Mouse (Mus musculus): ENCODE measurements around the gene Slc35e4.
"Not testable (repeated sequence)": the region's sequence is repeated elsewhere in the genome, so short reads cannot be mapped to it uniquely, and the experiment has no call there.

Slc35e4 gene

DNA sequence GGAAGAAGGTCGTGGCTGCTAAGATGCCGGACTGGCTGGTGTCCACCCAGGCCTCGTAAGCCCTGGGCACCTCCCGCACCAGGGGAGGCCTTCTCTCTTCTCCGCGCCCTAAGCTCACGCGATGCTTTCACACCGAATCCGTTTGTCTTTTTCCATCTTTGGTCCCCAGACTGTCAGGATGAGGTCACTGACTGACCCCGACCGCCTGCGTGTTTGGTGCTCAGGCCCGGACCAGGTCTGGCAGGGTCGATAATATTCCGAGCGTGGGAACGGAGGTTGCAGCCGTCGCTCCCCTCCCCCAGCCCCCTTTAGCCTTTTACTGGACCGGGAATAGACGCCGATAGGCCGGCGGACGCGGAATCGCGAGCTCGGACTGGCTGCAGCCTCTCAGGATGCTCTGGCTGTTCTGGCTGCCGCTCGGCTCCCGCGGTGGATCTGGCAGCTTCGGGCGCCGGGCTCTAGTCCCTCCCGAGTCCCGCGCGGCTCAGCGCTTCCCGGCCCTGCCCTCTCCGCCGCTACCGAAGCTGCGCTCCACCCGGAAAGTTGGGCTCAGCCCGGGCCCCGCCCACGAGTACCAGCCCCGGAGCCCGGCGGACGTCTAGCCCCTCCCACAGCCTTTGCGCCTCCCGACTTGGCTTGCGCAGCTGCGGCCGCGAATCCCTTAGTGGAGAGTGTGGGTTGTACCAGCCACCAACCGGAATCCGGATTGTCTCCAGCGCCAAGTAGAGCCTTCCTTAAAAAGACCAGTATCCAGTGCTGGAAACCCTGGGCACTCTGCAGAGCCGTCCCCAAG lies 952 bp downstream of the Slc35e4 start:
- peak; percentile 83 to 85 for DNase-seq

DNA sequence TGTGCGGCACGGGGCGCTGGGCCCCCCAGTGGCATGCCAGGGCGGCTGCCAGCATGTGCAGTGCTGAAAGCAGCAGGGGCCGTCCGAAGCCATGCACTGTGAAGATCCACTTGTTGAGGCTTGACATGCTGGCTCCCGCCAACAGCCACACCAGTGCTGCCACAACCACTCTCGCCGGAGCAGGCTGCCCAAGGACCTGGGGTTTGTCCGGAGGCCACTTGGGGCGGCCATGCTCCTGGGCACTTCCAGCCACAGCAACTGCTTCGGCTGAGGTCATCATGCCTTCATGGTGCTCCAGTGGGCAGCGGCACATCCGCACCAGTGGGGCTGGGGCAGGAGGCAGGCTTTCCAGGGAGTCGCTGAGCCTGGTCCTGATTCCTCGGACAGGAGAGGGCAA lies 1.6 kb downstream of the Slc35e4 start:
- peak in 1 of 2 experiments; percentile 19 for DNase-seq

DNA sequence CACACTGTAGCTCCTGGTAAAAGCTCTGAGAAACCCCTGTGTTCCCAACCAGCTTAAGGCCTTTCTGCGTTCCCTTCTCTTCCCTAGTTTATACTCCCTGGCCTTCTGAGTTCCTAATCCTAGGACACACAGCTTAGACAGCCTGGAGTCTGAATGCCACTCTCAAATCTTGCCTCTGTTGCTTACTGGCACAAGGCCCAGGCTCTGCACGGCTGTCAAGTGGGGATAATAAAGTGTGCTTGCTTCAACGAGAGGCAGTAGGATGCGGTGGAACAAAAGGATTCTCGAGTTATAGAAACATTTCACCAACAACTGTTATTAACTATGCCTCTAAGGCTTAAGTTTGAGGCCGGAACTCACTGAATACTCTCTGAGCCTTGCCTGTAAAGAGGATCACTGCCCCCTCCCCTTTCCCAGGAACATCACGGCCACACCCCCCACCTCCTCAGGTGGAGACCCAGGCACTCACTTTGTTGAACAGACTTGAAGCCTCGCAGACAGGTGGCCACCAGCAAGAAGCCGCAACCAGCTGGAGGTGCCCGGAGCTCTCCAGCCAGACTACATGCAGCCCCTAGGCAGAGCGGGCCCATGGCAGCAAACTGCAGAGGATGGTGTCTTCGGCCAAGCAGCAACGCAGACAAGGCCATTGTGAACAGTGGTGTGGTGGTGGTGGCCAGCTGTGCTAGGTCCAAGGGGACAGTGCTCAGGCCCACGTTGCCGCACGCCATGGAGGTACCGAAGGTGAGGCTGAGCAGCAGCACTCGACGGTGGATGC lies 2.2 kb downstream of the Slc35e4 start:
- no peak for DNase-seq

DNA sequence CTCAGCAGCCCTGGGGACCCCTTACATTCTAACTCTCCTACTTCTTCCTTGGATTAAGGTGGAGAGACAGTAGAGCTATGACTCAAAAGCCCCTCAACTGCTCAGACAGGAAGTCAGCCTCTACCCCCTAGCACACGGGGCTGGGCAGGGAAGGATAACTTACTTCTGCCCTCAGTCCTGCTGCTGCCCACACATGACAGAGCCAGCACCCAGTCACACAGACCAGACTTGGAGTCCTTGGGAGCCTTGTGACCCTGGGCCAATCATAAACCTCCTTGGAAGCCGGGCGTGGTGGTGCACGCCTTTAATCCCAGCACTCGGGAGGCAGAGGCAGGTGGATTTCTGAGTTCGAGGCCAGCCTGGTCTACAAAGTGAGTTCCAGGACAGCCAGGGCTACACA lies 3.0 kb downstream of the Slc35e4 start:
- not testable (repeated sequence) for DNase-seq

DNA sequence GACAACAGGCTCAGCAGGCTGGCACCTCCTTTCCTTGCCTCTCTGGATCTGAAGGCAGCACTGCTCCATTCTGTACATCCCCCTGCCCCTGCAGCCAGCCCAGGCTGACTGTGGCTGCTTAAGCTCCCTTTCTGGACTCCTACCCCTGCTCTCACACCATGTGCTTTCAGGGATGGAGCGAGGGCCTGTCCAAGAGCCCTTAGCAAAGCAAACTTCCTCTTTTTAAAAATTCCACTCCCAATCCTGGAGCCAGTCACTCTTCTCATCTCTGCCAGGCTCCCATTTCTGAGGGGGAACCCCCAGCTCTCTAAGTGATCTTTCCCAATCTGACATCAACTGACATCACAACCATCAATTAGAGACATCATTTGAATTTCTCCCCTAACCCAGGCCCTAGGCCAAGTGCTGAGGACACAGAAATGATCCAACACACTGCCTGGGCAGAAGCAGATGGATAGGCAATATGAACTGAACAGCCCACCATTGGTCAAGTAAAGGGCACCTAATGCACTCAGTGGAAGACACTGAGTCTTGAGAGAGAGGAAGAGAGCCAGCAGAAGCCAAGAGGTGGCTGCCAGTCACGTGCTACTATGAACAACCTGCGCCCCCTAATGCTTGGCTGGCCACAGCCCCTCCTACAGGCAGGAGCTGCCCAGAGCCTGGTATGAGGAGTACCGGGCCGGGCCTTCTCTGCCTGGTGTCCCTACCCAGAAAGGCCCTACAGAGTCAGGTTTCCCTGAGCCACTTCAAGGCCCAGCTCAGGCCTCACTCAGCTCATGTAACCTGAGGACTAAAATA lies 3.8 kb downstream of the Slc35e4 start:
- DNase-seq = no peak

DNA sequence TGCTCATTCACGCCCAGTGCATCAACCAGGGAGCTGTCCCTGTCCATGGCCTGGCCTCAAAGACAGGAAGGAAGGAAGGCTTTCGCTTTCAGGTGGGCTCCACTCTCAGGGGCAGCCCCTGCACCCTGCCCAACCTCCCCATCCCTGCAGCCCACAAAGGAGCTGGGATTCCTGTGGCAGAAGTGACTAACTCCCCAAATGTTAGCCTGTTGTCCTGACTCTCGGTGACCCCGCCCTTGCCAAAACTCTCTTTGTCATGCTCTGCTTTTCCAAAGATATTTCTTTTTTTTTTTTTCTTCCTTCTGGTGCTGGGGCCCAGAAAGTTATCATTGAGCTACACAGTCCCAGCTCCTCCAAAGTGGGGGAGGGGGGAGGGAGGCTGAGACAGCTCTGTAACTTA lies 5.2 kb downstream of the Slc35e4 start:
- DNase-seq = no peak

DNA sequence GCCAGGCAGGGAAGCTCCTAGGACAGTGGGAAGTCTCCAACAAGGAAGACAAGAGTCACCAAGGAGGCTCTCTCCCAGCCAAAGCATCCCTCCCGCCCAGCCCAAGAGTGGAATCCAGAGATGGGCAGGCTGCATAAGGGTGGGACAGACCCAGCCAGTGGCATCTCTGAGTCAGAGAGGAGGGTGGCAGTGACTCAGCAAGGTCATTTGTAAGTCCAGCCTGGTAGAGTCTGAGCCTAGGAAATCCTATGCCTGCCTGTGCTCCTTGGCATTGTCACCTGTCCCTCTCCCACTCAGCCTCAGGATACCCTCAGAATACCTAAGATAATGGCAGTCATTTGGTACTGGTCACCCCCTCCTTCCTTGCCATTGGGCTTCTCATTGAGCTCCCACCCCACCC lies 9.0 kb downstream of the Slc35e4 start:
- no peak for DNase-seq

DNA sequence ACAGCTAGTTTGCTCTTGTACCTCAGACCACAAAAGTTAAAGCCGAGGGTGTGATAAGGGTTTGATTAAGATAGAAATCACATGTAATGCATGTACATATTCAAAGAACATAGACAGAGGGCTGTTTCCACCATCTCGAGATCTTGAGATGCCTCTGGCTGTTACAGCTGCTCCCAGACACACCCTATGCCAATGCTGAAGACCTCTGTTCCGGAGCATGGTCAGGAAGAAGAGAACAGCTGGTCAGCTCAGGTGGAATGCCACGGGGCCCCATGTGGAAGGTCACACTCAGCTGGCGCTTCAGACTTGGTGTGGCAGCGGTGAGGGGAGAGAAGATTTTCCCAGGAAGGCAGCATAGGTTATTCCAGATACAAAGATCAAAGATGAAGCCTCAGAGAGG lies 9.8 kb downstream of the Slc35e4 start:
- no peak for DNase-seq

DNA sequence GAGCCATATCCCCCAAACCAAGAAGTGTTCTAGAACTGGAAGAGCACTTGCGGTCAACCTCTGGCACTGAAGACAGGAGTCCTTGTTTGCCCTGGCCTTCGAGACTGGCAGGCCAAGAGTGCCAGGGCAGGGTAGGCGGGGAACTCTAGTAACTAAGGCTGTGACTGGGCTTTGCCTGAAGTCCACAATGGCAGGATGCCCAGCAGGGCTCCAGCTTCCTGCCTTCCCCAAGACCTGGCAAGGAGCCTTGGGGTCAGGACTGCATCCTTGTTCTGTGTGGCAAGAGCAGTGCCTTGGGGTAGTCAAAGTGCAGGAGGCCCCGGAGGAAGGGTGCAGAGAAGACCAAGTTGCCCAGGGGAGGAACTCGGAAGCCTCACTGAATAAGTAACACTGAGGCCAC lies 11.4 kb downstream of the Slc35e4 start:
- no peak for DNase-seq

DNA sequence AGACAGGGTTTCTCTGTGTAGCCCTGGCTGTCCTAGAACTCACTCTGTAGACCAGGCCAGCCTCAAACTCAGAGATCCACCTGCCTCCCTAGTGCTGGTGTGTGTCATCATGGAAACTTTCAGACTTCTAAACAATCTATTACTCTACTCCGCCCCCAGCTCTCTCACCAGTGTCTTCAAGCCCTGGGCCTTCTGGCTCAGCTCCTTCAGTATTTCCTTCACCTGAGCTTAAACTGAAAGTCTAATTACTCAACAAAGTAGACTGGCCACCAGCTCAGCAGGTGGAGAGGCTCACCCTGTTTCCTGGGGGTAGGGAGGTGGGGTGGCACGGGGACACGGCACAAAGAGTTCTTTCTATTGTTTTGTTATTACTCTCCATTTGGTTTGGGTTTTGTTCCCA lies 11.9 kb downstream of the Slc35e4 start:
- no peak for DNase-seq

DNA sequence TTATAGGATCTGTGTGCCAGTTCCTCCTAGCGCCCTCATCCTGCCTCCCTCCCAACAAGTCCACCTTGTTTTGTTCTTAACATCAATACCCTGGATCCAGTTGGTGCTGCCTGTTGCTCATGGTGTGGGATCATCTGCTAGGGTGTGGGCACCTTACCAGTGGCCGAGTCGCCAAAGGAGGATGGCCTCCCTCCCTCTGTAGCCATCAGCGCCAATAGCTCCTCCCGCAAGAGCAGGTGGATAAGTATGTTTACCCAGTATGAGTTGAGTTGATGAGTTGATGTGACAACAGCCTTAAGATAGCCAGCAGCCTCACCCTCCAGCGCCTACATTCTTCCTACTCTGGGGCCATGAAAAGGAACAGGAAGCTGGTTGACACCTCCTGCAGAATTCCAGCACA lies 14.2 kb downstream of the Slc35e4 start:
- DNase-seq = no peak

DNA sequence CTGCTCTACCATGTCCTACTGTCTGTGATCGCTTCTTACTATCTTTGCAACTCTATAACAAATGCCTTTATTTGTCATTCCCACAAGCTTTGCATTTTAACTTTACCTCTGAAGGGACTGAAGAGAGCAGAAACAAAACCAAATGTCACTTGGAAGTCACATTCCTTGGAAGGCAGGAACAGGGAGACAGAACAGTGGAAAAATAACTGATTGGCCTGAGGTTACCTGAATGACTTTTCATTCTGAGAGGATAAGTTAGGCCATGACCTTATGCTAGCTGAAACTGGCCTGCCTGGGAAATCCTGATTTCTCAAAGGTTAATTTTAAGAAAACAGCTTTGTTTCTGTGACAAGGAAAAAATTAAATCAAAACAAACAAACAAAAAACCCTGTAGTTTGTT lies 18.5 kb downstream of the Slc35e4 start:
- DNase-seq = no peak

DNA sequence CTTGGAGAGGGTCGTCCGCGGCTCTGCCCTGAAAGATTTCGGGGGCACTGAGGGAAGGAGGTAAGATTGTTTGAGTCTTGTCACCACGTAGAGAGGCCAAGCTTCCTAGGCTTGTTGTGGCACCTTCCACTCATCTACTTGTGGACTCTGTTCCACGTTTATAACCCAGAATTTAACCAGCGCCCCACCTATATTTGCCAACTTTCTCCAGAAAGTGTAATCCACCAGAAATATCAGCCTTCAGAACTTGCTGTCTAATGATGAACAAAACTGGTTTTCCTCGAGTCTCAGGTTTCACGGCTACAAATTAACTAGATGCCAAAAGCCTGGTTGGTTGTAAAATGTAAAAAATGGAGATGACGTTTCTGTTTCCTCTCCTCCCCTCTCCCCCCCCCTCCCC lies 19.0 kb downstream of the Slc35e4 start:
- DNase-seq = no peak

DNA sequence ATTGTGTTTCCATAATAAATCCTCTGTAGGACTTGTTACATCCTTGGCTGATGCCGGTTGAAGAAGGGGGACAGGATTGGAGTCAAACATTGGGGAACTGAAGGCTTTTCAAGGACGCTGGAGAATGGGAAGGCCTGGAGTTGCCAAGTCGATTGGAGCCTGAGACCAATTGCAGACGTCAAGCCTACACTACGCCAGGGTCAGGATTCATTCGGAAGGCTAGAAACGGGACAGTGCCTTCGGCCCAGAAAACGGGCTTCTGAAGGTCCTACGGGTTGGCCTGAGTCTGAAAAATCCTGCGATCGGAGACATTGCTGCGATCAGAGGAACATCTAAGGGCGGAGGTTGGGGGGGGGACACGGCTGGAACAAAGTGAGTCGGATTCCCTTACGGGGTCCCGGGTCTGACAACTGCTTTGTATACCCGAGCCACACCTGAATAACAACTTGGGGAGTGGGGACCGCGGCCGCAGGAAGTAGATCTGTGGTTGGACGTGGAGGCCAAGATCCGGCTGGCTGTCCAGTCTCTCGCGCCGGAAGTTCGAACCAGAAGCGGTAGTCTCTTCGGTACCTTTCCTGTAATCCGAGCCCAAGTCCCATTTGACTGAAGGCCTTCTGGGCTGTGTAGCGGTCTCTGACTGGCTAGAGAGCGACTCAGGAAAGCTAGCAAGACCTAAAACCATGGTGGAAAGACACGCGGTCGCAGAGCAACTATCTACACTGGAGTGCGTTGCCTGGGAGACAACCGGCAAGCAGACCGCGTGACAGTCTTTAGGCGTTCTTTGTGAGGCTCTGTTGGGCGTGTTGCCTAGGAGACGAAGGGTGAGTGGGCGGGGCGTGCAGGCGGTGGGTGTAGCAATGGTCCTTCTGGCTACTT lies 19.8 kb downstream of the Slc35e4 start, which contains the start of the genes 4921536K21Rik and Dusp18:
4921536K21Rik (minus strand) TSS at position 693 of the 876 bp plus-strand sequence.
Dusp18 (plus strand) TSS at position 835 of the 876 bp plus-strand sequence.
- peak; percentile 75 to 82 for DNase-seq

DNA sequence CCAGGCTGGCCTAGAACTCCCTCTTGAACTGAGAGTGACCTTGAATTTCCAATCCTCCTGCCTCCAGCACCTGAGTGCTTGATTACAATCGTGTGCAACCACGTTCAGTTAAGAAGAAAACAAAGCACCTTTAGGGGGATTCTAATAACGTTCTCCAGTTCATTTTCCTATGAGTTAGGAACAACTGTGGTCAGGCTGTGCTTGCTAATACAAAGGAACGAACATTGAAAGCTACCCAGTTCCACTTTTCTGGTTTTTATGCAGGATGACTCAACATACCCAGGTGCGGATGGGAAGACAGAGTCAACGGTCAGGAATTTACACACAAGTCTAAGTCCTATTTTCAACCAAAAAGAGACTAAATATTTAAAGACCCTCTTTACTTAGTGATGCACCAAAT lies 20.5 kb downstream of the Slc35e4 start:
- DNase-seq = no peak

DNA sequence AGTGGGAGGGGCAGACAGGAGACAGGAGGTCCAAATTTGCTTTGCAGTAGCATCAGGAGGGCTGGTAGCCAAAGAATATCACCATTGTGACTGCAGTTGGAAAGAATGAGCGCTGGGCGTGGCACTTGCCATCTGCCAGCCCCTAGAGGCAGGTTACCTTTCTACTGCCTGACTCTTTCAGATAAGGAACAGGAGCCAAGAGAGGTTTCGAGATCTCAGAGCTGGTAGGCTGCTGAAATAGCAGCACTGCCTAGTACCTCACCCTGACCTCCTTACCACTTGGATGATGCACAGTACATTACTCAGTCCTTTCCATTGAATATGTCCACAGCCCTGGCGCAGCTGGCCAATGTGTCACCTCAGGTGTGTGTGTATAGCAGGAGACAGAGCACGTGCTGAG lies 27.1 kb downstream of the Slc35e4 start:
- DNase-seq = no peak

DNA sequence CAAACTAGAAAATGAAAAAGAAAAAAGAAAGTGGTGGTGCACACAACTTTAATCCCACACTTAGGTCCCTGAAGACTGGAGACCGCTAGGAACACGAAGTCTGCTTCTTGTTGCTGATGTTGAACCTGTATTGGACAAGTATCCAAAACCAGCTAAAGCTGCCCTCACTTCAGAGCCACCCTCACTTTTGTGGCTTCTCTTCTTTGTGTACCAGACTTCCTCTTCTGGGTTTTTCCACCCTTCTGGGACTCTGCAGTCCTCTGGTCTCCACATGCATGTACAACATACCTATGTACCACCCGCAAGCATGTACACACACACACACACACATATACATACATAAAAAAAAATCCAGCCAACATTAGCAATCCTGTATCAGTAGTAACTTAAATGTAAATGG lies 30.8 kb downstream of the Slc35e4 start:
- no peak for DNase-seq

DNA sequence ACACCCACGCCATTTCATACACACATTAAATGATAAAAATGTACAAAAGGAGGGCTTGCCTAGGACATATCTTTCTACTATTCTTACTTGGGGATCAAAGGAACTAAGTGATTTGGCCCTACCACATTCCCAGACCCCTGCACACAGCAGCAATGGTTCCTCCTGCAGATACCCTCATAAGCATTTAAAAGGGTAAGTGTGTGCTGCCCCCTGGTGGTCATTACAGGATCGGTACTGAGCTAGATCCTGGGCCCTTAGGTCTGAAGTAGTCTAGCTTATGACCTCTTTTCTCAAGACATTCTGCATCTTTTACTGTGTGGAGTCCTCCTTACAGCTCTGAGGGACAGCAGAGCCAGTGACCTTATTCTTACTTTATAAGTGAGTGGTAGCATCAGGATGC lies 34.6 kb downstream of the Slc35e4 start:
- peak; percentile 23 to 35 for DNase-seq

DNA sequence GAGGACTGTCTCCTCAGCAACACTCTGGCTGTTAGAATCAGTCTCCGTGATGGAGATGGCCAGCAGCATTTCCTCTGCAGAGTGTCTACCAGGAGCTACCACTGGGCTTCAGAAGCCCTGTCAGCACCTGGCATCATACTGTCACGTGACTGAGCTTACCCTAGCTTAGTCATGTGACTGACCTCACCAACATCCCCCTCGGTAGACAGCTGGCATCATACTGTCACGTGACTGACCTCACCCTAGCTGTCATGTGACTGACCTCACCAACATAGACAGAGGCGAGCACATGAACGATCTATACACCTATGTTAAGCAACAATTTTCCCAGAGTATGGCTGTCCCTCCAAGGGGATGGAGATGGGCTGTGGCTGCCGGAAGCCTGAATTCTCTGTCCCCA lies 35.8 kb downstream of the Slc35e4 start:
- no peak for DNase-seq

DNA sequence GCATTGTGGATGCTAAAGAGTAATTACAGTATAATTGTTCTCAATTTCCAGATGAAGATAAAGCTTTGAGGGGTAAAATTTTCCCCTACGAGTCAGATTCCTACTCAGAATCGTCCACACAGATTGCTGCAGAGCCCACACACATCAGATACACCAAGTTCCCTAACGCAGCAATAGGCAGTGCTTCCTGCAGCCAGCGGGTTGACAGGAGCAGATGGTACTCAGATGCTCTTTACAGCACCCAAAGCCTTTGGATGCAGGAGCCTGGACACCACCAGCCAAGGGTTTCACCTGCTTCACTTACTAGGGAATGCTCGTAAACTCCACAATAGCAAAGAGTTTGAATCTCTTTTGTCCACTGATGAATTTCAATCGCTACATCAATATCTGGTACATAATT lies 38.0 kb downstream of the Slc35e4 start:
- no peak for DNase-seq

DNA sequence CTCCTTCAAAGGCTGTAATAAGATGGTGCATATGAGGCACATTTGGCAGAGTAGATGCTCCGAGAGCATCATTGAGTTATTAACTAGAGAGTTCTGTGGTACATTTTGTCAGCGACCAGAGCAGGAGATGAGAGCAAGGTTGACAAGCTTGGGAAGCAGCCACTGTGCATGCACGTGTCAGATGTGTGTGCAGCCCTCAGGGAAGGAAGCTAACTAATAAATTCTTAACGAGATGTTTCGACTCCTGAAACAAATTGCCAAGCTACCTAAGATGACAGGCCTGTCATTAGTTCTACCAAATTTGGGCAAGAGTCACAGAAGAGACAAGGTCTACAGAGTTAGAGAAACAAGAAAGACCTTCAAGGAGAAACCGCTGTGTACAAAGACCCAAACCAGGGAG lies 50.1 kb downstream of the Slc35e4 start:
- no peak for DNase-seq

DNA sequence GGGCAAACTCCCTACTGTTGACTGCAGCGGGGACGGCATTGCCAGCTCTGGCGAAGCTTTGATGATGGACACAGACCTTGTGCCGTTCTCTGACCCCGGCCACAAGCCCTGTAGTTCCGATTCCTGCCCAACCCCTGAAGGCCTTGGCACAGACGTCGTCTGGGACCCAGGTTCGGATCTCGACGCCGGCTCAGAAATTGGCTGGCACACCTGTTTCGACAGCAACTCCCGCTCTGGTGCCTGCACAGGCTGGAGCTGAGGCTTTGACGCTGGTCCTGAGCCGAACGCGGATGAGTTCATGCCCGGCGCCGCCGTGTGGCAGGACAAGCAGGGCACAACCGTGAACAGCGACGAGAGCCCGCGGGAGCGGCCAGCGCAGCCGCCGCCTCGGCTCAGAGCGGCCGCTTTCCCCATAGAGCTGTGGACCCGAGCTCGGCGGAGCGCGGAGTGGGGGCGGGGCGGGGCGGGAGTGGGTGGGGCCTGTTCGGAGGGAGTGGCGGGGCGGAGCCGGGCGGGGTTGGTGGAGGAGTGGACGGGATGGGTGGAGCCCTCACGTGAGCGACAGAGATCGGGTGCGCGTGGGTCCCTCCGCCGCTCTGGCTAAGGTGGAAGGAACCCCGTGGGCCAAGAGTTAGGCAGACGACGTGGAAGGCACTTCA lies 50.9 kb downstream of the Slc35e4 start, which contains the start of gene Osbp2:
Osbp2 (minus strand) TSS at position 450 of the 659 bp plus-strand sequence.
- peak; percentile 31 to 39 for DNase-seq
